Mouse (Mus musculus) lung, embryonic 16.5 days (tissue): ENCODE measurements around the gene Ank2. TPM values are rescaled to one million over a fixed set of nuclear protein-coding genes. Genes with fewer than 3 reads are reported as not detected.
A peak's percentile ranks its signal among the peaks of the same experiment; 100 is the strongest.

Experiments
- ATAC-seq: fragments of 200-750 bp; cut with Nextera tagmentation; 2 replicates; pipeline ENCODE4 v1.8.0; 2017; ENCODE audit warnings: low read depth, mild to moderate bottlenecking, moderate library complexity
- H3K27ac ChIP-seq: fragments of 300-500 bp; sonication (generic); 2 replicates; pipeline ENCODE4 v1.5.1; 2014; ENCODE audit warnings: mild to moderate bottlenecking, control low read depth, low read length
- H3K27me3 ChIP-seq: fragments of 300-500 bp; sonication (generic); 2 replicates; pipeline ENCODE4 v1.6.1; 2014; ENCODE audit warnings: low read depth, low read length, mixed read lengths; ENCODE audit not compliant: control insufficient read depth, insufficient read depth
- H3K36me3 ChIP-seq: fragments of 300-500 bp; sonication (generic); 2 replicates; pipeline ENCODE4 v1.6.1; 2014; ENCODE audit warnings: low read length; ENCODE audit not compliant: control insufficient read depth, insufficient read depth
- H3K4me1 ChIP-seq: fragments of 300-500 bp; sonication (generic); replicated peaks from 2 replicates; pipeline ENCODE4 v1.6.1; 2014; ENCODE audit warnings: low read length, mixed read lengths; ENCODE audit not compliant: control insufficient read depth, insufficient read depth
- H3K4me2 ChIP-seq: fragments of 300-500 bp; sonication (generic); 2 replicates; pipeline ENCODE4 v1.6.1; 2014; ENCODE audit warnings: low read depth, low read length, control low read depth
- H3K4me3 ChIP-seq: fragments of 300-500 bp; sonication (generic); 2 replicates; pipeline ENCODE4 v1.5.1; 2014; ENCODE audit warnings: mild to moderate bottlenecking, low read length, control low read depth
- H3K9ac ChIP-seq: fragments of 300-500 bp; sonication (generic); 2 replicates; pipeline ENCODE4 v1.6.1; 2014; ENCODE audit warnings: low read length, control low read depth
- H3K9me3 ChIP-seq: fragments of 300-500 bp; sonication (generic); 2 replicates; pipeline ENCODE4 v1.6.1; 2016; ENCODE audit warnings: low read length; ENCODE audit not compliant: control insufficient read depth
- whole genome bisulfite sequencing: fragments of 180-500 bp; shearing (Covaris S2); extraction: QIAGEN DNeasy Blood & Tissue Kit; methylation state at CpG from one replicate; pipeline ENCODE4 v1.1.7; 2014; 5-methylcytosine and 5-hydroxymethylcytosine counted together
- polyA plus RNA-seq: library from polyadenylated mRNA; unstranded; fragments of >200 nt; fragmentation: Nextera tagmentation; extraction: Ambion mirVana; gene quantifications from 2 replicates; pipeline ENCODE4 v1.2.1, GENCODE M21; 2015

Gene Ank2
- polyA plus RNA-seq, 1 experiment from 2014 or later = 10.3 TPM

GRCm38 (mm10) chr3:127005898-127006673 lies 493.1 kb downstream of the Ank2 start:
- WGBS = 73% methylated on average over 9 of the region's 9 CpGs
- no peak for ATAC-seq
- no peak overlapping the region for H3K9ac ChIP-seq

GRCm38 (mm10) chr3:127004860-127005633 lies 494.1 kb downstream of the Ank2 start:
- ATAC-seq = no peak
- no peak overlapping the region for H3K4me2 ChIP-seq
- H3K4me3 ChIP-seq = no peak overlapping the region
- 75% methylated on average over 9 of the region's 9 CpGs for WGBS
- no peaks in the 10 kb centered on the region; the same call in 1 of the 2 replicates for H3K4me1 ChIP-seq
- no peak overlapping the region for H3K27ac ChIP-seq
- H3K9ac ChIP-seq = no peak overlapping the region
- H3K36me3 ChIP-seq = no peaks in the 10 kb centered on the region
- H3K9me3 ChIP-seq = no peaks in the 10 kb centered on the region
- no peaks in the 10 kb centered on the region for H3K27me3 ChIP-seq

More at GRCm38 (mm10) chr3:127005898-127006673, 493.1 kb downstream of the Ank2 start:
- Histone ChIP-seq H3K27ac (no peak overlapping the region), H3K4me2 (no peak overlapping the region), H3K9me3 (no peaks in the 10 kb centered on the region), H3K4me1 (no peaks in the 10 kb centered on the region; the same call in 1 of the 2 replicates), H3K36me3 (no peaks in the 10 kb centered on the region), H3K27me3 (no peaks in the 10 kb centered on the region), H3K4me3 (no peak overlapping the region)

- no peak overlapping the region for H3K4me2 ChIP-seq
- H3K27ac ChIP-seq = no peak overlapping the region
- ATAC-seq = no peak
- H3K4me3 ChIP-seq = no peak overlapping the region
- no peaks in the 10 kb centered on the region for H3K27me3 ChIP-seq
- H3K4me1 ChIP-seq = no peaks in the 10 kb centered on the region; the same call in 1 of the 2 replicates
- 84% methylated on average over 11 of the region's 11 CpGs for WGBS
- no peaks in the 10 kb centered on the region for H3K36me3 ChIP-seq
- H3K9me3 ChIP-seq = no peaks in the 10 kb centered on the region
- H3K9ac ChIP-seq = no peak overlapping the region
These were observed 495.2 kb downstream of the Ank2 start for GRCm38 (mm10) chr3:127003946-127004345.

GRCm38 (mm10) chr3:126998742-126999112 lies 500.4 kb downstream of the Ank2 start:
- WGBS = 9% methylated on average over 8 of the region's 8 CpGs
- Histone ChIP-seq H3K9ac (peak overlapping the region; percentile 32; the same call in 1 of the 2 replicates), H3K27ac (peak overlapping the region; percentile 55), H3K4me2 (peak overlapping the region; percentile 53), H3K9me3 (no peaks in the 10 kb centered on the region), H3K27me3 (no peaks in the 10 kb centered on the region), H3K36me3 (no peaks in the 10 kb centered on the region), H3K4me1 (peaks cover 8% of the 10 kb centered on the region), H3K4me3 (peak overlapping the region; percentile 35)
- peak; percentile 39; the same call in 1 of the 2 replicates for ATAC-seq

GRCm38 (mm10) chr3:126998008-126998741 lies 501.0 kb downstream of the Ank2 start:
- peak overlapping the region; percentile 32; the same call in 1 of the 2 replicates for H3K9ac ChIP-seq
- H3K9me3 ChIP-seq = no peaks in the 10 kb centered on the region
- peaks cover 8% of the 10 kb centered on the region for H3K4me1 ChIP-seq
- H3K36me3 ChIP-seq = no peaks in the 10 kb centered on the region
- peak; percentile 95 for ATAC-seq
- peak overlapping the region; percentile 79 for H3K27ac ChIP-seq
- no peaks in the 10 kb centered on the region for H3K27me3 ChIP-seq
- peak overlapping the region; percentile 35 for H3K4me3 ChIP-seq
- H3K4me2 ChIP-seq = peak overlapping the region; percentile 53
- WGBS = 13% methylated on average over 12 of the region's 12 CpGs

- peak; percentile 28; the same call in 1 of the 2 replicates for ATAC-seq
These were observed 501.7 kb downstream of the Ank2 start for GRCm38 (mm10) chr3:126997391-126998007.

GRCm38 (mm10) chr3:126996721-126997120 lies 502.4 kb downstream of the Ank2 start:
- peaks cover 8% of the 10 kb centered on the region for H3K4me1 ChIP-seq
- ATAC-seq = no peak
- no peak overlapping the region for H3K9ac ChIP-seq
- 0 out of 2 replicates have a peak overlapping the region, but pooled peaks have one; percentile 5 for H3K4me2 ChIP-seq
- no peak overlapping the region for H3K4me3 ChIP-seq
- H3K9me3 ChIP-seq = no peaks in the 10 kb centered on the region
- no peak overlapping the region for H3K27ac ChIP-seq
- no peaks in the 10 kb centered on the region for H3K27me3 ChIP-seq
- WGBS = 66% methylated on average over 8 of the region's 8 CpGs
- H3K36me3 ChIP-seq = no peaks in the 10 kb centered on the region

More at GRCm38 (mm10) chr3:126997391-126998007, 501.7 kb downstream of the Ank2 start:
- Histone ChIP-seq H3K9me3 (no peaks in the 10 kb centered on the region), H3K9ac (0 out of 2 replicates have a peak overlapping the region, but pooled peaks have one; percentile 29), H3K27me3 (no peaks in the 10 kb centered on the region), H3K4me3 (peak overlapping the region; percentile 35), H3K4me1 (peaks cover 8% of the 10 kb centered on the region), H3K36me3 (no peaks in the 10 kb centered on the region), H3K4me2 (peak overlapping the region; percentile 53), H3K27ac (peak overlapping the region; percentile 79)
- WGBS = 25% methylated on average over 17 of the region's 17 CpGs

GRCm38 (mm10) chr3:126995970-126996369 lies 503.2 kb downstream of the Ank2 start:
- 76% methylated on average over 4 of the region's 4 CpGs for whole genome bisulfite sequencing
- Histone ChIP-seq H3K36me3 (no peaks in the 10 kb centered on the region), H3K27ac (no peak overlapping the region), H3K4me3 (no peak overlapping the region), H3K4me1 (peaks cover 8% of the 10 kb centered on the region), H3K4me2 (no peak overlapping the region), H3K9ac (no peak overlapping the region), H3K27me3 (no peaks in the 10 kb centered on the region), H3K9me3 (no peaks in the 10 kb centered on the region)
- ATAC-seq = no peak
